Mouse (Mus musculus) lung, postnatal 0 days (tissue): ENCODE data around the gene Thap12.

Experiments used
- CTCF ChIP-seq: IDR thresholded peaks from 2 replicates; pipeline ENCODE4 v1.5.1; 2016; ENCODE audit warnings: antibody characterized with exemption, mild to moderate bottlenecking
- EP300 ChIP-seq: IDR thresholded peaks from 2 replicates; pipeline ENCODE4 v1.6.1; 2016; ENCODE audit warnings: antibody characterized with exemption, mild to moderate bottlenecking, control low read depth

GRCm38 (mm10) chr7:98750404-98750803, 47.5 kb downstream of the Thap12 start:
- TF ChIP-seq CTCF: no peak
- no peak for TF ChIP-seq EP300
